Mouse (Mus musculus): ENCODE results near the gene AU041133. TPM values are rescaled to one million over a fixed set of nuclear protein-coding genes. Genes with fewer than 3 reads are reported as not detected.
"Not testable (repeated sequence)": the region's sequence is repeated elsewhere in the genome, so short reads cannot be mapped to it uniquely, and the experiment has no call there.

Gene AU041133
- polyA plus RNA-seq (2016; fragmentation: Nextera tagmentation; extraction: Ambion mirVana): 5.5 and 6.3 TPM in 2 replicates

DNA sequence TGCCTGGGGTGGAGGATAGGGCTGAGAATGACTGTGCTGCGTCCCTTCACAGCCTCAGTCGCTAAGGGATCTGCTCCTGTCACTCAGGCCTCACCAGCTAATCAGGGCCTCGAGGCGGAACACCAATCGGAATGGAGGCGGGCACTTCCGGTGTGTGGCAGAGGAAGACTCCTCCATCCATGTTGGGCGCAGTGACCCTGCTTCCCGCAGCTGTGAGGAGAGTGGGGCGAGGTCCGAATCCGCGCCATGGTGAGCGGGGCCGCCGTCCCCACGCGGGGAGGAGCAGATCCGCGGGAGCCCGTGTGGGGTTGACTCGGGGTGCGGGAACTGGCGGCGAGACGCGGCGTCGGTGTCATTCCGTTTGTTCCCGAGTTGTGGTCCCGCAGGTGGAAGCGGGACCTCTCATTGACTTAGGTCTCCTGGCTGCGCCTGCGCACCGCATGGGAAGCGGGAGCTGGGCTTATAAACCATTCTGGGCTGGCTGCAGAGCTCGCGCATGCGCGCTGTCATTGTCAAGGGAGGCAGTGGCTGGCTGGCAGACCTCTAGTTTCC is at the start of gene AU041133:
TSS of gene AU041133 (plus strand) at position 164 of the 552 bp plus-strand sequence.
- peaks cover 43% of the 10 kb centered on the region for H3K9me3 ChIP-seq
- H3K36me3 ChIP-seq: peaks cover 8% of the 10 kb centered on the region; the same call in 1 of the 2 replicates
- H3K4me3 ChIP-seq (replicated peaks): peak within 1 kb of the TSS; percentile 64
- peak; percentile 99 for ATAC-seq (ENCODE audit: insufficient number of reproducible peaks, insufficient read depth, low FRiP score, low TSS enrichment, low read depth)
- H3K27me3 ChIP-seq: no peaks in the 10 kb centered on the region
- peak within 1 kb of the TSS; percentile 79 for H3K27ac ChIP-seq
- WGBS: 3% methylated on average over 41 of the region's 41 CpGs
- peak within 1 kb of the TSS; percentile 52 for H3K9ac ChIP-seq (replicated peaks)
- peak within 1 kb of the TSS; percentile 56 for H3K4me2 ChIP-seq
- no peaks in the 10 kb centered on the region for H3K4me1 ChIP-seq (replicated peaks)

DNA sequence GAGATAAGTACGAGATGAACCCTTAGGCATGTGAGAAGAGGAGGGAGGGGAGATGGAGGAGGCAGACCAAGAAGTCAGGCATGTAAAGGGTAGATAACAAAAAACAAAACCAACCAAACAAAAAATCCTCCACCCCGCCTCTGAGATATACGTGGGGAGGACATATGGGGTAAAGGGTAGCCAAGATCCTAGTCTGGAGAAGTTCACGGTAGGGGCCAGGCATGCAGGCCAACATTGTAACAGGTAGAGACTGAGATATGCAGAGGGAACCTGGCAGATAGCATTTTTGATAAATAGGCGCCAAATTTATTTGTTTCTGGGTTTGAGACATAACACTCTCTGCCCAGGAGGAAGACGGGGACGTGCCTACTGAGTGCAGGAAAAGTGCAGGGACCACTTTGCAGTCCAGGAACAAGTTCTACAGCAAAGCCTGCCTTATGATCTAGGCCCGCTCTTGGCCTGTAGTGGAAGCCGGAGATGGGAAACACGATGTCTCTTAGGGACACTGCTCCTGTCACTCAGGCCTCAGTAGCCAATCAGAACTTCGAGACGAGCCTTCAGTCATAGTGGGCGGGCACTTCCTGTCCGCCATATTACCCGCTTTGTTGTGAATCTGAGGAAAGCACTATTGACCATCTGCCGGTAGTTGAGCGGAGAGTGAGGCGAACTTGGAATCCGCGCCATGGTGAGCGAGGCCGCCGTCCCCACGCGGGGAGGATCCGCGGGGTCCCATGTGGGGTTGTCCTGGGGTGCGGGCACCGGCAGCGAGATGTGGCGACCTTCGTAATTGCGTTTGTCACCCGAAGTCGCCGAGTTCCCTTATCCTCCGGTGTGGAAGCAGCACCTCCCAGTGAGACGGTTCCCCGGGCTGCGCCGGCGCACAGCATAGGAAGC is 44.8 kb upstream of the AU041133 start, which contains the start of gene BC024063:
TSS of gene BC024063 (plus strand) at position 626 of the 894 bp plus-strand sequence.
- peak within 1 kb of the TSS; percentile 60 for H3K9ac ChIP-seq (replicated peaks)
- H3K9me3 ChIP-seq: 0 out of 2 replicates have a peak, but pooled peaks cover 15% of the 10 kb centered on the region
- H3K4me2 ChIP-seq: peak within 1 kb of the TSS; percentile 51
- H3K4me1 ChIP-seq (replicated peaks); H3K27me3 ChIP-seq; H3K36me3 ChIP-seq: not testable (repeated sequence)
- peak within 1 kb of the TSS; percentile 76 for H3K27ac ChIP-seq
- 15% methylated on average over 42 of the region's 42 CpGs for WGBS
- ATAC-seq (ENCODE audit: insufficient number of reproducible peaks, insufficient read depth, low FRiP score, low TSS enrichment, low read depth): peak; percentile 94
- H3K4me3 ChIP-seq (replicated peaks): peak within 1 kb of the TSS; percentile 49

DNA sequence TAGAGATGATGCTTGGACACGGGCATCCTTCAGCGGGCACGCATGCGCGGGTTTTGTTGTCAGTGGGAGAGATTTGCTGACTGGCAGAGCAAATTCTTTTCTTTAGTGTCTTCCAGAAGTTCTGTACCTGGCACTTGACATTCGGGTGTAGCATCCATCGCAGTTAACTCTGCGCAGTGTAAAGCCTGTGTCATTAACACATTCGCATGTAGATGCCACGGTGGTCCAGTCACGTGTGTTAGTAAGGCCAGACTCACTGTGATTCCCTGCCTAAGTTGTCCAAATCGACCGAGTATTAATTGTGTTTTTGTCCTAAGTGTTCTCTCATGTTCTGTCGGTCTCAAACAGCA is 44.2 kb upstream of the AU041133 start:
- H3K4me3 ChIP-seq (replicated peaks): peak overlapping the region; percentile 49
- 0 out of 2 replicates have a peak, but pooled peaks cover 15% of the 10 kb centered on the region for H3K9me3 ChIP-seq
- H3K4me1 ChIP-seq (replicated peaks); H3K27me3 ChIP-seq; H3K36me3 ChIP-seq; ATAC-seq (ENCODE audit: insufficient number of reproducible peaks, insufficient read depth, low FRiP score, low TSS enrichment, low read depth): not testable (repeated sequence)
- peak overlapping the region; percentile 76; the same call in 1 of the 2 replicates for H3K27ac ChIP-seq
- WGBS: 18% methylated on average over 14 of the region's 14 CpGs
- peak overlapping the region; percentile 60 for H3K9ac ChIP-seq (replicated peaks)
- H3K4me2 ChIP-seq: peak overlapping the region; percentile 51

DNA sequence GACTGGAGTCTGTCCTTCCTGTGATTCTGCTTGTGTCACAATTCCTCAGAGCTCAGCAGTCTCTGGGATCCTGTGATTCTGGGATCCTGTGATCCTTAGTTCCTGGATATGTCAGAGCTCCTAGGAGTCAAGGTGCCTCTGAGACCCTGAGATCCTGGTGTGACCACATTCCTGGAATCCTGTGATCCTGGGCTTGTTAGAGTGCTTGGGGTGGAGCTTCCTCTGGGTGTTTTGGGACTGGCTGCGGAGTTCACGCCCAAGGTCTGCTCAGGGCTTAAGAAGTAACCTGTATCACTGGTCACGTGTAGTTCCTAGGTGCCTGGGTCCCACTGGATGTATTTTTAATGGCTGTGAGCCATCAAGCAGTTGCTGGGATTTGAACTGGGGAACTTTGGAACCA is 10.6 kb upstream of the AU041133 start:
- no peak overlapping the region for H3K4me3 ChIP-seq (replicated peaks)
- no peaks in the 10 kb centered on the region for H3K4me1 ChIP-seq (replicated peaks)
- H3K36me3 ChIP-seq: no peaks in the 10 kb centered on the region
- peaks cover 59% of the 10 kb centered on the region for H3K9me3 ChIP-seq
- 70% methylated on average over 3 of the region's 3 CpGs for WGBS
- ATAC-seq (ENCODE audit: insufficient number of reproducible peaks, insufficient read depth, low FRiP score, low TSS enrichment, low read depth): no peak
- no peak overlapping the region for H3K9ac ChIP-seq (replicated peaks)
- H3K4me2 ChIP-seq: no peak overlapping the region
- H3K27me3 ChIP-seq: no peaks in the 10 kb centered on the region
- no peak overlapping the region for H3K27ac ChIP-seq

DNA sequence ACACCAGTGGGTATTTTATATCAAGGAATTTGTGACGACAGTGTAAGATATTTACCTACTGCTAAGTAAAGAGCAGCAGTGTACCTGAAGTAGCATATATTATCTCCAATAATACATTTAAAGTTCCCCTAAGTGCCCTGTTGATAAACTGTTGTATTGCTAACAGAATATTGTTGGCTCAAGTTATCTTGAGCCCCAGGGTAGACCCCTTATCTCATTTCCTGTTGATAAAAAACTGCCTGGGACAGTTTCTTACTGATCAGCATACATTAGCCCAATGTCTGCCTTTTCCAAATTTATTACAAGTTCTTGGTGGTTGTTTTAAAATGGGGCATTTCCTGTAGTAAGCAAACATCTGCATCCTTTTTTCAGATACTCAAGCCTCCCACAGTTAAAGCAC is 17.5 kb downstream of the AU041133 start:
- no peak for ATAC-seq (ENCODE audit: insufficient number of reproducible peaks, insufficient read depth, low FRiP score, low TSS enrichment, low read depth)
- Histone ChIP-seq H3K4me3 (replicated peaks) (no peak overlapping the region), H3K27ac (no peak overlapping the region), H3K4me1 (replicated peaks) (no peaks in the 10 kb centered on the region), H3K27me3 (no peaks in the 10 kb centered on the region), H3K9me3 (peaks cover 31% of the 10 kb centered on the region), H3K4me2 (no peak overlapping the region), H3K36me3 (peaks cover 53% of the 10 kb centered on the region), H3K9ac (replicated peaks) (no peak overlapping the region)
- WGBS: 100% methylated on average over 1 of the region's 1 CpGs

DNA sequence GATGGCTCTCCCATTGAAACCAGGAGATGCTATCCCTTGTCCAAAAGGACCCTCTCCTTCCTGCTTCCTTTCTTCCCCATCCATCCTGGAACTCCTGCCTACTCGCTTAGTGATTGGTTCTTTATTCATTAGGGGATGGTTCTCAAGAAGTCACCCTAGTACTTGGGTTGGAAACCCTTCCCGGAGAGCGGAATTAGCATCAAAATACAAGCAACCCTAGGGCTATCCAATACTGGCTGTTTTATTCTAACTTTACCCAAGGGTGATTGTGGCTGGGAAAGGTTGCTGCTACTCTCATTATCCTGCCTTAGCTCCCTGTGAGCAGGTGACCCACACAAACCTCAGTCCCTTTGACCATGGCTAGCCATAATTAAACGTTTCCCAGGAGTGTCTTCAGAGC is 19.8 kb downstream of the AU041133 start:
- Histone ChIP-seq H3K27ac (no peak overlapping the region), H3K4me2 (no peak overlapping the region), H3K27me3 (no peaks in the 10 kb centered on the region), H3K36me3 (peaks cover 68% of the 10 kb centered on the region), H3K9me3 (peaks cover 54% of the 10 kb centered on the region), H3K4me1 (replicated peaks) (no peaks in the 10 kb centered on the region), H3K4me3 (replicated peaks) (no peak overlapping the region), H3K9ac (replicated peaks) (no peak overlapping the region)
- 82% methylated on average over 4 of the region's 4 CpGs for WGBS
- ATAC-seq (ENCODE audit: insufficient number of reproducible peaks, insufficient read depth, low FRiP score, low TSS enrichment, low read depth): no peak

DNA sequence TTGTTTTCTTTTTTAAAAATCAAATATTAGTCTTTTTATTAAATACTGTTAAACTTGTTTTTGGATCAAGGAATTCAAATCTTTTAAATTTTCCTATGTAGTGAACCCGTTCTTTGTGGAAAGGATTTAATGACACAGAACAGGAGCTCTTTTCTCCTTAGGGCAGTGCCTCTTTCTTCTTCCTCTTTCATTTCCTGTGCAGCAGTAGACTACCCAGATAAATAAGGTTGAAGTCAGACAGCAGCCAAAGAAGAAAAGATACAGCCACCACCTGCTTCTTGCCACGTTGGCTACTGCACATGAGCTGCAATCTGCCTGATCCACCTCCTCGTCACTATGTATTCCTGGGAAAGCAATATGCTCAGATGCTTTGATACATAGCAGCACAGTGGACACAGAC is 40.0 kb downstream of the AU041133 start:
- Histone ChIP-seq H3K27me3 (no peaks in the 10 kb centered on the region), H3K36me3 (no peaks in the 10 kb centered on the region), H3K4me3 (replicated peaks) (no peak overlapping the region), H3K27ac (no peak overlapping the region), H3K4me2 (no peak overlapping the region), H3K9ac (replicated peaks) (no peak overlapping the region), H3K9me3 (peaks cover 8% of the 10 kb centered on the region; the same call in 1 of the 2 replicates), H3K4me1 (replicated peaks) (no peaks in the 10 kb centered on the region)
- 81% methylated on average over 3 of the region's 3 CpGs for WGBS
- no peak for ATAC-seq (ENCODE audit: insufficient number of reproducible peaks, insufficient read depth, low FRiP score, low TSS enrichment, low read depth)

DNA sequence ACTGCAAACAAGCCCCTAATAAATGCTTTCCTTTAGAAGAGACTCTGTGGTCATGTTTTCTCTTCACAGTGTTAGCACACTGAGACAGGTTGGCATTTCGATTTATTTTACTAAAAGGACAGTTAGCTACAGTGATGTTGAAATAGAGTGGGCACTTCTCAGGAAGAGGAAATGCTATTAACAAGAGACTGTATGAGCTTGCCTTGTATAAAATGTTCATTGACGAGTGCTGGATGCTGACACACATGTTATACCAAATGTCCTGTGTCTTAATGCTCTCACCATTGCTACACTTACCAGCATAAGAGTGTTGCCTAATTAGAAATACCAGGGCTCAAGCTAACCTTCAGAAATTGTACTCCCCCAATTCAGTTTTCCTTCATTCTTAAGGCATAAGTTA is 42.0 kb downstream of the AU041133 start:
- H3K9me3 ChIP-seq: peaks cover 2% of the 10 kb centered on the region; the same call in 1 of the 2 replicates
- no peak overlapping the region for H3K27ac ChIP-seq
- no peak overlapping the region for H3K4me3 ChIP-seq (replicated peaks)
- H3K9ac ChIP-seq (replicated peaks): no peak overlapping the region
- no peaks in the 10 kb centered on the region for H3K27me3 ChIP-seq
- H3K4me1 ChIP-seq (replicated peaks): no peaks in the 10 kb centered on the region
- WGBS: 87% methylated on average over 2 of the region's 2 CpGs
- ATAC-seq (ENCODE audit: insufficient number of reproducible peaks, insufficient read depth, low FRiP score, low TSS enrichment, low read depth): no peak
- H3K4me2 ChIP-seq: no peak overlapping the region
- no peaks in the 10 kb centered on the region for H3K36me3 ChIP-seq

DNA sequence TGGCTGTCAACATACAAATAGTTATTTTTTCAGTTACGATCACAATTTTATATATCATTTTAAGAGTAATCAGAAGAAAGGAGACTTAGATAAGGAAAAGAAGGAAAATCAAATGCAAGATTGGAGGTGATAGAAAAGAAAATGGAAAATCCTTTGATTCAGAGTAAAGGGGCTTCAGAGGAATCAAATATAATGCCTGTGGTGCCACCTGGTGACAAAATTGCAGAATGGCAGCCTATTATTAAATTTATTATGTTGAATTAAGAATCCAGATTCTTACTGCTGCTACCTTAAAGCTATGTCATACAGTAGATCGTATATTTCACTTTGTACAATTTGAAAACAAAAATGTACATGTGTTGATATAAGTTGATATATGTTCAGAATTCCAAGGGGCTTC is 43.0 kb downstream of the AU041133 start:
- no peak overlapping the region for H3K27ac ChIP-seq
- H3K4me2 ChIP-seq: no peak overlapping the region
- H3K9ac ChIP-seq (replicated peaks): no peak overlapping the region
- H3K9me3 ChIP-seq: peaks cover 3% of the 10 kb centered on the region; the same call in 1 of the 2 replicates
- H3K27me3 ChIP-seq: no peaks in the 10 kb centered on the region
- H3K4me1 ChIP-seq (replicated peaks): no peaks in the 10 kb centered on the region
- H3K4me3 ChIP-seq (replicated peaks): no peak overlapping the region
- ATAC-seq (ENCODE audit: insufficient number of reproducible peaks, insufficient read depth, low FRiP score, low TSS enrichment, low read depth): no peak
- H3K36me3 ChIP-seq: no peaks in the 10 kb centered on the region
- 49% methylated on average over 2 of the region's 2 CpGs for WGBS

DNA sequence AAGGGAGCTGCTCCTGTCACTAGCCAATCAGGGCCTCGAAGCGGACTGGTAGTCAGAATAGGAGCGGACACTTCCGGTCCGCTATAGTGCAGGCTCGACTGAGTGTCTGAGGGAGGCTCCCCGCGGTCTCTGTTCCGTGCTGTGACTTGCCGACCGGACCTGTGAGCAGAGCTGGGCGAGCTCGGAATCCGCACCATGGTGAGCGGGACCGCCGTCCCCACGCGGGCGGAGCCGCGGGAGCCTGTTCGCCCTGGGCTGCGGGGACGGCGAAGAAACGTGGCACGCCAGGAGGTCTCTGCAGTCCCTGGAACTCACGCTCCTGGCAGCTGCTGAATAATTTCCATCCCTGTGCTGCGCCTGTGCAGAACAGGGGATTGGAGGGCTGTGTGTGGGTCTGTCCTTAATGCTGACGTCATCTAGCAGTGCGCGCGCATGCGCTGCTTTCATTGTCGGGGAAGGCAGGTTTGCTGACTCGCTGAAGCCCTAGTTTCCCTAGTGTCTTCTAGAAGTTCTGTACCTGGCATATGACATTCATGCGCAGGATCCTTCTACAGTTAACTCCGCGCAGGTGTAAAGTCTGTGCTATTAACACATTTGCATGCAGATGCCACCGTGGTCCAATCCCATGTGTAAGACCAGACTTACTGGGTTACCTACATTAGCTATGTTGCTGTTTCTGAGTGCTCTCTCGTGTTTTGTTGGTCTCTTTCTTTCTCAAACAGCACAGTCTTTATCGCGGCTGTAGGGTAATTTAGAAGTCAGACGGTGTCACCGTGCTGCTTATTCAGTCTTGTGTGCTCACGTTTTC is 50.6 kb downstream of the AU041133 start:
- peak overlapping the region; percentile 64 for H3K4me3 ChIP-seq (replicated peaks)
- 6% methylated on average over 47 of the region's 47 CpGs for WGBS
- peak overlapping the region; percentile 97 for H3K27ac ChIP-seq
- peak overlapping the region; percentile 76 for H3K9ac ChIP-seq (replicated peaks)
- H3K27me3 ChIP-seq: no peaks in the 10 kb centered on the region
- H3K9me3 ChIP-seq: peaks cover 10% of the 10 kb centered on the region; the same call in 1 of the 2 replicates
- H3K36me3 ChIP-seq: no peaks in the 10 kb centered on the region
- peak overlapping the region; percentile 69 for H3K4me2 ChIP-seq
- H3K4me1 ChIP-seq (replicated peaks): peaks cover 4% of the 10 kb centered on the region; the same call in 1 of the 2 replicates
- peak; percentile 100 for ATAC-seq (ENCODE audit: insufficient number of reproducible peaks, insufficient read depth, low FRiP score, low TSS enrichment, low read depth)

Measured in limb, embryonic 12.5 days (tissue).